Mouse (Mus musculus): ENCODE measurements around the gene Fndc3b.

GRCm38 (mm10) chr3:27432981-27433380 is 278.1 kb downstream of the Fndc3b start:
- TF ChIP-seq CTCF (IDR thresholded peaks at IDR 0.05; ENCODE audit: low read depth): no peak
- no peak for TF ChIP-seq EP300 (IDR thresholded peaks at IDR 0.05; ENCODE audit: low read depth)
